Mouse (Mus musculus): ENCODE results near the gene St6galnac5.

GRCm38 (mm10) chr3:152932096-152932495 is 50.0 kb downstream of the St6galnac5 start:
- TF ChIP-seq CTCF (IDR thresholded peaks at IDR 0.05; ENCODE audit: extremely low read depth, insufficient read length, insufficient replicate concordance, low read depth, low read length): no peak
- TF ChIP-seq POLR2A (IDR thresholded peaks at IDR 0.05; ENCODE audit: low read depth, low read length): no peak

Data from small intestine, adult 2 months (tissue).